Mouse (Mus musculus) C2C12 (cell line): ENCODE measurements around the gene Igdcc3. TPM values are rescaled to one million over a fixed set of nuclear protein-coding genes. Genes with fewer than 3 reads are reported as not detected.

Source experiments
- H3K27me3 ChIP-seq: one replicate; pipeline ENCODE4 v1.6.1; 2011; ENCODE audit not compliant: control insufficient read depth, insufficient read depth, insufficient read length
- H3K36me3 ChIP-seq: one replicate; pipeline ENCODE4 v1.6.1; 2011; ENCODE audit not compliant: control insufficient read depth, insufficient read depth
- H3K4me3 ChIP-seq: one replicate; pipeline ENCODE4 v1.5.1; 2011; ENCODE audit warnings: mild to moderate bottlenecking, control low read depth; ENCODE audit not compliant: poor library complexity, insufficient read depth, severe bottlenecking
- H3K79me2 ChIP-seq: one replicate; pipeline ENCODE4 v1.6.1; 2011; ENCODE audit not compliant: control insufficient read depth, insufficient read depth
- H3K79me3 ChIP-seq: one replicate; pipeline ENCODE4 v1.6.1; 2011; ENCODE audit warnings: low read depth, control low read depth
- H3ac ChIP-seq: one replicate; pipeline ENCODE3; 2011; ENCODE audit warnings: low read depth; ENCODE audit not compliant: control insufficient read depth, insufficient read length
- CEBPB ChIP-seq: IDR thresholded peaks from one replicate; pipeline ENCODE4 v1.6.1; 2011; ENCODE audit warnings: low read depth, mild to moderate bottlenecking, control low read depth, moderate library complexity
- CTCF ChIP-seq: IDR thresholded peaks from one replicate; pipeline ENCODE4 v1.5.1; 2011; ENCODE audit not compliant: control insufficient read depth, insufficient read depth, insufficient read length
- FOSL1 ChIP-seq: IDR thresholded peaks from one replicate; pipeline ENCODE4 v1.8.0; 2011; ENCODE audit warnings: mild to moderate bottlenecking, low read length; ENCODE audit not compliant: poor library complexity, insufficient read depth, severe bottlenecking
- MAX ChIP-seq: IDR thresholded peaks from one replicate; pipeline ENCODE4 v1.6.1; 2011; ENCODE audit warnings: mild to moderate bottlenecking, control low read depth
- MYOD1 ChIP-seq: IDR thresholded peaks from one replicate; pipeline ENCODE4 v1.6.1; 2011; ENCODE audit warnings: low read depth; ENCODE audit not compliant: control insufficient read depth, insufficient read length
- MYOG ChIP-seq: IDR thresholded peaks from one replicate; pipeline ENCODE4 v1.6.1; 2011; ENCODE audit not compliant: control insufficient read depth, insufficient read length; ENCODE audit errors: extremely low read depth
- USF1 ChIP-seq: IDR thresholded peaks from one replicate; pipeline ENCODE4 v1.6.1; 2011; ENCODE audit warnings: low read depth, mild to moderate bottlenecking, control low read depth, moderate library complexity
- polyA plus RNA-seq: library from polyadenylated mRNA; unstranded; fragments of >200 nt; fragmentation: generic; extraction: Trizol; gene quantifications from one replicate; pipeline ENCODE4 v1.2.1, GENCODE M21; 2012; ENCODE audit warnings: missing spikeins

The Igdcc3 gene
- polyA plus RNA-seq, 1 experiment, result not detected

- H3K4me3 ChIP-seq, result no peak overlapping the region
- no peaks in the 10 kb centered on the region for H3K79me3 ChIP-seq
- H3K27me3 ChIP-seq, result no peaks in the 10 kb centered on the region
- TF ChIP-seq USF1, result no peak
- no peak for TF ChIP-seq MYOD1
- no peak for TF ChIP-seq CTCF
- TF ChIP-seq FOSL1, result no peak
- no peak for TF ChIP-seq MAX
- no peak for TF ChIP-seq MYOG
- TF ChIP-seq CEBPB, result no peak
- no peaks in the 10 kb centered on the region for H3K36me3 ChIP-seq
- no peak overlapping the region for H3ac ChIP-seq
- H3K79me2 ChIP-seq, result no peaks in the 10 kb centered on the region
These were observed 27.3 kb upstream of the Igdcc3 start for GRCm38 (mm10) chr9:65113694-65114093.

GRCm38 (mm10) chr9:65115891-65116290, 25.1 kb upstream of the Igdcc3 start:
- no peak overlapping the region for H3K4me3 ChIP-seq
- no peaks in the 10 kb centered on the region for H3K79me2 ChIP-seq
- TF ChIP-seq CTCF (no peak), MYOD1 (no peak), FOSL1 (no peak), CEBPB (no peak)
- H3ac ChIP-seq, result no peak overlapping the region
- no peaks in the 10 kb centered on the region for H3K36me3 ChIP-seq
- no peaks in the 10 kb centered on the region for H3K79me3 ChIP-seq
- H3K27me3 ChIP-seq, result no peaks in the 10 kb centered on the region

GRCm38 (mm10) chr9:65117516-65117915, 23.5 kb upstream of the Igdcc3 start:
- Histone ChIP-seq H3K79me3 (no peaks in the 10 kb centered on the region), H3K36me3 (no peaks in the 10 kb centered on the region), H3K27me3 (no peaks in the 10 kb centered on the region), H3K79me2 (no peaks in the 10 kb centered on the region), H3K4me3 (no peak overlapping the region), H3ac (no peak overlapping the region)
- TF ChIP-seq FOSL1 (no peak), USF1 (no peak), MAX (no peak), CEBPB (no peak), CTCF (no peak), MYOG (no peak), MYOD1 (no peak)

- Histone ChIP-seq H3K36me3 (no peaks in the 10 kb centered on the region), H3K27me3 (peaks cover 5% of the 10 kb centered on the region), H3K4me3 (no peak overlapping the region), H3ac (no peak overlapping the region), H3K79me3 (no peaks in the 10 kb centered on the region), H3K79me2 (no peaks in the 10 kb centered on the region)
- TF ChIP-seq FOSL1, result no peak
- TF ChIP-seq MYOD1, result no peak
- TF ChIP-seq MYOG, result no peak
- no peak for TF ChIP-seq CEBPB
- no peak for TF ChIP-seq USF1
- no peak for TF ChIP-seq MAX
- peak; percentile 76 for TF ChIP-seq CTCF
These were observed 20.1 kb upstream of the Igdcc3 start for GRCm38 (mm10) chr9:65120935-65121334.

GRCm38 (mm10) chr9:65122545-65122944, 18.4 kb upstream of the Igdcc3 start:
- TF ChIP-seq MAX (no peak), USF1 (no peak), MYOG (no peak), CEBPB (no peak), CTCF (no peak), MYOD1 (no peak), FOSL1 (no peak)
- no peak overlapping the region for H3ac ChIP-seq
- H3K4me3 ChIP-seq, result no peak overlapping the region
- no peaks in the 10 kb centered on the region for H3K36me3 ChIP-seq
- peaks cover 5% of the 10 kb centered on the region for H3K27me3 ChIP-seq
- H3K79me2 ChIP-seq, result no peaks in the 10 kb centered on the region
- no peaks in the 10 kb centered on the region for H3K79me3 ChIP-seq

GRCm38 (mm10) chr9:65123552-65124168, 17.3 kb upstream of the Igdcc3 start:
- no peaks in the 10 kb centered on the region for H3K79me2 ChIP-seq
- no peaks in the 10 kb centered on the region for H3K79me3 ChIP-seq
- TF ChIP-seq CEBPB, result no peak
- TF ChIP-seq FOSL1, result no peak
- no peak for TF ChIP-seq MAX
- no peak for TF ChIP-seq USF1
- no peak for TF ChIP-seq MYOG
- TF ChIP-seq MYOD1, result no peak
- TF ChIP-seq CTCF, result no peak
- peaks cover 6% of the 10 kb centered on the region for H3K27me3 ChIP-seq
- no peak overlapping the region for H3K4me3 ChIP-seq
- no peak overlapping the region for H3ac ChIP-seq
- H3K36me3 ChIP-seq, result no peaks in the 10 kb centered on the region
